In genomic region chr2:172338206-172338942, GRCm38 (mm10) we compare ENCODE assay signal across 25 mouse cellular contexts. TPM values are rescaled to one million over a fixed set of nuclear protein-coding genes. Genes with fewer than 3 reads are reported as not detected.
DNase-seq lines count a peak whose midpoint lies in the region; ATAC-seq and TF ChIP-seq lines count a peak whose summit lies in the region.
"Had no signal": no experiment of that assay in that cellular context is flagged by ENCODE, and none has a peak within 500 bp of the region (broad histone marks: within the 10 kb centered on the region; RNA-seq: fewer than 3 reads in every experiment).

No protein-coding gene starts in this region.

- H3K27me3 ChIP-seq in hindbrain, embryonic 12.5 days: no peaks in the 10 kb centered on the region
- H3K27me3 ChIP-seq in hindbrain, embryonic 10.5 days (ENCODE audit: insufficient read depth, poor library complexity, severe bottlenecking): no peaks in the 10 kb centered on the region
- H3K27me3 ChIP-seq in forebrain, embryonic 15.5 days: no peaks in the 10 kb centered on the region
- no peaks in the 10 kb centered on the region for H3K27me3 ChIP-seq in hindbrain, postnatal 0 days (ENCODE audit: insufficient read depth, low read length)
- no peaks in the 10 kb centered on the region for H3K27me3 ChIP-seq in limb, embryonic 10.5 days (ENCODE audit: low read depth, poor library complexity, severe bottlenecking)
- H3K27me3 ChIP-seq: embryonic facial prominence, embryonic 15.5 days; kidney, embryonic 15.5 days; neural tube, embryonic 15.5 days had no signal

- 72% methylated on average over 19 of the region's 19 CpGs for WGBS in hindbrain, embryonic 12.5 days
- 85% methylated on average over 19 of the region's 19 CpGs for WGBS in hindbrain, embryonic 10.5 days
- 49% methylated on average over 19 of the region's 19 CpGs for WGBS in forebrain, embryonic 15.5 days
- WGBS in hindbrain, postnatal 0 days: 59% methylated on average over 19 of the region's 19 CpGs
- 70% methylated on average over 19 of the region's 19 CpGs for WGBS in limb, embryonic 10.5 days

- peak overlapping the region; percentile 37 for H3K27ac ChIP-seq in hindbrain, embryonic 12.5 days
- no peak overlapping the region for H3K27ac ChIP-seq in hindbrain, embryonic 10.5 days
- H3K27ac ChIP-seq in forebrain, embryonic 15.5 days (replicated peaks): peak overlapping the region; percentile 84
- peak overlapping the region; percentile 45; the same call in 1 of the 2 replicates for H3K27ac ChIP-seq in hindbrain, postnatal 0 days
- H3K27ac ChIP-seq in limb, embryonic 10.5 days: no peak overlapping the region
- H3K27ac ChIP-seq: embryonic facial prominence, embryonic 15.5 days; heart, adult 2 months; heart, embryonic 13.5 days; kidney, embryonic 15.5 days; liver, embryonic 13.5 days; neural tube, embryonic 15.5 days had no signal

- H3K4me1 ChIP-seq in hindbrain, embryonic 12.5 days: peaks cover 10% of the 10 kb centered on the region; the same call in 1 of the 2 replicates
- H3K4me1 ChIP-seq in hindbrain, embryonic 10.5 days (replicated peaks): peaks cover 28% of the 10 kb centered on the region
- H3K4me1 ChIP-seq in forebrain, embryonic 15.5 days: peaks cover 29% of the 10 kb centered on the region
- no peaks in the 10 kb centered on the region for H3K4me1 ChIP-seq in hindbrain, postnatal 0 days (ENCODE audit: insufficient read depth, low read length)
- H3K4me1 ChIP-seq in limb, embryonic 10.5 days: peaks cover 7% of the 10 kb centered on the region
- H3K4me1 ChIP-seq: embryonic facial prominence, embryonic 15.5 days; heart, embryonic 13.5 days; kidney, embryonic 15.5 days; liver, embryonic 13.5 days; neural tube, embryonic 15.5 days had no signal

- no peak for DNase-seq in hindbrain, embryonic 10.5 days (ENCODE audit: low spot score)
- peak; percentile 31 for DNase-seq in brain, adult 2 months (ENCODE audit: low read depth, low spot score)
- DNase-seq in hindbrain, postnatal 0 days (ENCODE audit: low spot score): peak; percentile 49
- no peak for DNase-seq in limb, embryonic 10.5 days (ENCODE audit: low spot score)
- DNase-seq in heart, adult 18-20 months: no peak
- DNase-seq in cerebellum, postnatal 4 days (ENCODE audit: low spot score in 2 of 2): no peak
- DNase-seq: adrenal gland, postnatal 25 days; cerebellum, adult 11 months; cerebellum, postnatal 10 days; embryo, embryonic 11 days; gastrocnemius, postnatal 14 days; heart, adult 2 months; heart, postnatal 14 days; kidney, adult 11 months; layer of hippocampus, adult 9-11 months; liver, embryonic 13.5 days; lung, embryonic 14.5 days; thymus, adult 18-20 months; thymus, postnatal 4 days had no signal

- ATAC-seq in hindbrain, embryonic 12.5 days (ENCODE audit: low FRiP score): no peak
- peak; percentile 51 for ATAC-seq in forebrain, embryonic 15.5 days (replicated peaks)
- peak; percentile 33; the same call in 1 of the 2 replicates for ATAC-seq in hindbrain, postnatal 0 days

- no peak overlapping the region for H3K4me3 ChIP-seq in hindbrain, embryonic 12.5 days
- H3K4me3 ChIP-seq in hindbrain, embryonic 10.5 days: no peak overlapping the region
- no peak overlapping the region for H3K4me3 ChIP-seq in forebrain, embryonic 15.5 days
- no peak overlapping the region for H3K4me3 ChIP-seq in hindbrain, postnatal 0 days (ENCODE audit: low read length)
- H3K4me3 ChIP-seq in limb, embryonic 10.5 days: no peak overlapping the region
- H3K4me3 ChIP-seq: embryonic facial prominence, embryonic 15.5 days; heart, adult 2 months; heart, embryonic 13.5 days; kidney, embryonic 15.5 days; liver, embryonic 13.5 days; neural tube, embryonic 15.5 days had no signal

- H3K36me3 ChIP-seq in hindbrain, embryonic 12.5 days: no peaks in the 10 kb centered on the region
- H3K36me3 ChIP-seq in hindbrain, embryonic 10.5 days: no peaks in the 10 kb centered on the region
- no peaks in the 10 kb centered on the region for H3K36me3 ChIP-seq in forebrain, embryonic 15.5 days
- no peaks in the 10 kb centered on the region for H3K36me3 ChIP-seq in hindbrain, postnatal 0 days (ENCODE audit: insufficient read depth, low read length)
- no peaks in the 10 kb centered on the region for H3K36me3 ChIP-seq in limb, embryonic 10.5 days
- H3K36me3 ChIP-seq: embryonic facial prominence, embryonic 15.5 days; heart, embryonic 13.5 days; kidney, embryonic 15.5 days; liver, embryonic 13.5 days; neural tube, embryonic 15.5 days had no signal

- no peak overlapping the region for H3K9ac ChIP-seq in hindbrain, embryonic 12.5 days
- H3K9ac ChIP-seq in forebrain, embryonic 15.5 days (replicated peaks): no peak overlapping the region; the same call in 1 of the 2 replicates
- no peak overlapping the region for H3K9ac ChIP-seq in hindbrain, postnatal 0 days (replicated peaks; ENCODE audit: low read length)
- H3K9ac ChIP-seq: embryonic facial prominence, embryonic 15.5 days; heart, embryonic 13.5 days; kidney, embryonic 15.5 days; liver, embryonic 13.5 days; lung, embryonic 14.5 days; neural tube, embryonic 15.5 days had no signal

- H3K9me3 ChIP-seq in hindbrain, embryonic 12.5 days (replicated peaks): no peaks in the 10 kb centered on the region
- no peaks in the 10 kb centered on the region for H3K9me3 ChIP-seq in hindbrain, embryonic 10.5 days
- no peaks in the 10 kb centered on the region for H3K9me3 ChIP-seq in forebrain, embryonic 15.5 days
- H3K9me3 ChIP-seq in hindbrain, postnatal 0 days (ENCODE audit: low read length): no peaks in the 10 kb centered on the region
- H3K9me3 ChIP-seq in limb, embryonic 10.5 days (replicated peaks): no peaks in the 10 kb centered on the region
- H3K9me3 ChIP-seq: embryonic facial prominence, embryonic 15.5 days; kidney, embryonic 15.5 days; liver, embryonic 13.5 days; neural tube, embryonic 15.5 days had no signal

- H3K4me2 ChIP-seq in hindbrain, embryonic 12.5 days (replicated peaks): no peak overlapping the region
- H3K4me2 ChIP-seq in forebrain, embryonic 15.5 days (replicated peaks): peak overlapping the region; percentile 20; the same call in 1 of the 2 replicates
- H3K4me2 ChIP-seq in hindbrain, postnatal 0 days (ENCODE audit: low read depth, low read length): no peak overlapping the region
- H3K4me2 ChIP-seq: embryonic facial prominence, embryonic 15.5 days; heart, embryonic 13.5 days; kidney, embryonic 15.5 days; liver, embryonic 13.5 days; lung, embryonic 14.5 days; neural tube, embryonic 15.5 days had no signal

- no peak for TF ChIP-seq CTCF in hindbrain, postnatal 0 days (IDR thresholded peaks at IDR 0.05; ENCODE audit: low read depth)

RNA-seq across cellular contexts. Expression of gene Fam210b, which starts 7.0 kb away (rescaled TPM):
- polyA plus RNA-seq in hindbrain, embryonic 12.5 days (2016; fragmentation: Nextera tagmentation; extraction: Ambion mirVana): 31.8 and 33.1 TPM in 2 replicates
- 32.6 and 34.0 TPM in 2 replicates for polyA plus RNA-seq in hindbrain, embryonic 10.5 days (2016; fragmentation: Nextera tagmentation; extraction: Ambion mirVana)
- polyA plus RNA-seq in forebrain, embryonic 15.5 days (2015; fragmentation: Nextera tagmentation; extraction: Ambion mirVana): 75.9 and 76.8 TPM in 2 replicates
- 10.9 and 11.8 TPM in 2 replicates for total RNA-seq in hindbrain, postnatal 0 days (2014; rRNA removed)
- 23.0 and 23.1 TPM in 2 replicates for polyA plus RNA-seq in hindbrain, postnatal 0 days (2015; fragmentation: Nextera tagmentation; extraction: Ambion mirVana)
- 10.7 and 13.7 TPM in 2 replicates for polyA plus RNA-seq in limb, embryonic 10.5 days (2016; fragmentation: Nextera tagmentation; extraction: Ambion mirVana)
- 1 to 10 TPM; 5.5 to 5.9 TPM for total RNA-seq in heart, adult 18-20 months (2021)

RNA-seq across cellular contexts. Expression of gene Aurka, which starts 32.0 kb away (rescaled TPM):
- 78.8 and 85.6 TPM in 2 replicates for polyA plus RNA-seq in hindbrain, embryonic 12.5 days (2016; fragmentation: Nextera tagmentation; extraction: Ambion mirVana)
- polyA plus RNA-seq in hindbrain, embryonic 10.5 days (2016; fragmentation: Nextera tagmentation; extraction: Ambion mirVana): 168 and 202 TPM in 2 replicates
- polyA plus RNA-seq in forebrain, embryonic 15.5 days (2015; fragmentation: Nextera tagmentation; extraction: Ambion mirVana): 47.7 and 55.4 TPM in 2 replicates
- total RNA-seq in hindbrain, postnatal 0 days (2014; rRNA removed): 10.4 and 13.7 TPM in 2 replicates
- polyA plus RNA-seq in hindbrain, postnatal 0 days (2015; fragmentation: Nextera tagmentation; extraction: Ambion mirVana): 10.9 and 12.9 TPM in 2 replicates
- 223 and 238 TPM in 2 replicates for polyA plus RNA-seq in limb, embryonic 10.5 days (2016; fragmentation: Nextera tagmentation; extraction: Ambion mirVana)
- total RNA-seq in heart, adult 18-20 months (2021): under 1 TPM; 0.55 to 0.93 TPM

RNA-seq across cellular contexts. Expression of gene Cstf1, which starts 32.1 kb away (rescaled TPM):
- polyA plus RNA-seq in hindbrain, embryonic 12.5 days (2016; fragmentation: Nextera tagmentation; extraction: Ambion mirVana): 37.3 and 37.5 TPM in 2 replicates
- polyA plus RNA-seq in hindbrain, embryonic 10.5 days (2016; fragmentation: Nextera tagmentation; extraction: Ambion mirVana): 49.7 and 54.8 TPM in 2 replicates
- polyA plus RNA-seq in forebrain, embryonic 15.5 days (2015; fragmentation: Nextera tagmentation; extraction: Ambion mirVana): 30.8 and 35.8 TPM in 2 replicates
- 40.1 and 47.1 TPM in 2 replicates for total RNA-seq in hindbrain, postnatal 0 days (2014; rRNA removed)
- 25.6 and 27.6 TPM in 2 replicates for polyA plus RNA-seq in hindbrain, postnatal 0 days (2015; fragmentation: Nextera tagmentation; extraction: Ambion mirVana)
- polyA plus RNA-seq in limb, embryonic 10.5 days (2016; fragmentation: Nextera tagmentation; extraction: Ambion mirVana): 59.7 and 61.5 TPM in 2 replicates
- total RNA-seq in heart, adult 18-20 months (2021): 10 to 100 TPM; 14.2 to 19.4 TPM

RNA-seq across cellular contexts. Expression of gene Cass4, which starts 55.2 kb away (rescaled TPM):
- 0.14 and 0.38 TPM in 2 replicates for polyA plus RNA-seq in hindbrain, embryonic 12.5 days (2016; fragmentation: Nextera tagmentation; extraction: Ambion mirVana)
- polyA plus RNA-seq in hindbrain, embryonic 10.5 days (2016; fragmentation: Nextera tagmentation; extraction: Ambion mirVana): 0.12 and 0.26 TPM in 2 replicates
- 0.05 and 0.09 TPM in 2 replicates for polyA plus RNA-seq in forebrain, embryonic 15.5 days (2015; fragmentation: Nextera tagmentation; extraction: Ambion mirVana)
- total RNA-seq in hindbrain, postnatal 0 days (2014; rRNA removed): 0.21 and 0.29 TPM in 2 replicates
- 0.16 and 0.25 TPM in 2 replicates for polyA plus RNA-seq in hindbrain, postnatal 0 days (2015; fragmentation: Nextera tagmentation; extraction: Ambion mirVana)
- 0.11 and 0.39 TPM in 2 replicates for polyA plus RNA-seq in limb, embryonic 10.5 days (2016; fragmentation: Nextera tagmentation; extraction: Ambion mirVana)
- total RNA-seq in heart, adult 18-20 months (2021): under 1 TPM; 0.27 to 0.28 TPM
- total RNA-seq: adrenal gland, postnatal 25 days had no signal

Comparison
In these comparisons a context has a peak if more than half of its experiments do, and no peak if none do; other contexts are left out.
1. H3K27ac ChIP-seq: peak in hindbrain, embryonic 12.5 days (single experiment), forebrain, embryonic 15.5 days (single experiment) and hindbrain, postnatal 0 days (single experiment); none in hindbrain, embryonic 10.5 days (single experiment) and limb, embryonic 10.5 days (single experiment).
2. DNase-seq: peak in brain, adult 2 months (single experiment) and hindbrain, postnatal 0 days (single experiment); none in hindbrain, embryonic 10.5 days (single experiment), limb, embryonic 10.5 days (single experiment), heart, adult 18-20 months (0 of 2) and cerebellum, postnatal 4 days (0 of 2).